Mouse (Mus musculus) embryonic facial prominence, embryonic 12.5 days (tissue): Measurements from ENCODE around the gene Sstr5. TPM values are rescaled to one million over a fixed set of nuclear protein-coding genes. Genes with fewer than 3 reads are reported as not detected.

ENCODE experiments used
- ATAC-seq: fragments of 200-750 bp; cut with Nextera tagmentation; 2 replicates; pipeline ENCODE4 v1.8.0; 2017; ENCODE audit not compliant: insufficient number of reproducible peaks, insufficient read depth, low FRiP score, low TSS enrichment
- H3K27ac ChIP-seq: fragments of 300-500 bp; sonication (generic); 2 replicates; pipeline ENCODE4 v1.5.1; 2016; ENCODE audit warnings: mild to moderate bottlenecking
- H3K27me3 ChIP-seq: fragments of 300-500 bp; sonication (generic); 2 replicates; pipeline ENCODE4 v1.6.1; 2016; ENCODE audit warnings: mild to moderate bottlenecking, moderate library complexity
- H3K36me3 ChIP-seq: fragments of 300-500 bp; sonication (generic); 2 replicates; pipeline ENCODE4 v1.6.1; 2016; ENCODE audit warnings: mild to moderate bottlenecking
- H3K4me1 ChIP-seq: fragments of 300-500 bp; sonication (generic); 2 replicates; pipeline ENCODE4 v1.6.1; 2016
- H3K4me2 ChIP-seq: fragments of 300-500 bp; sonication (generic); replicated peaks from 2 replicates; pipeline ENCODE4 v1.6.1; 2016; ENCODE audit warnings: mild to moderate bottlenecking, moderate library complexity
- H3K4me3 ChIP-seq: fragments of 300-500 bp; sonication (generic); 2 replicates; pipeline ENCODE4 v1.5.1; 2016; ENCODE audit warnings: mild to moderate bottlenecking
- H3K9ac ChIP-seq: fragments of 300-500 bp; sonication (generic); 2 replicates; pipeline ENCODE4 v1.6.1; 2016; ENCODE audit warnings: mild to moderate bottlenecking, moderate library complexity
- H3K9me3 ChIP-seq: fragments of 300-500 bp; sonication (generic); 2 replicates; pipeline ENCODE4 v1.6.1; 2016; ENCODE audit warnings: mild to moderate bottlenecking, moderate library complexity
- WGBS: fragments of 180-500 bp; shearing (Covaris S2); methylation state at CpG from one replicate; pipeline ENCODE4 v1.1.7; 2016; 5-methylcytosine and 5-hydroxymethylcytosine counted together
- polyA plus RNA-seq: library from polyadenylated mRNA; unstranded; fragments of >200 nt; fragmentation: Nextera tagmentation; extraction: Ambion mirVana; gene quantifications from 2 replicates; pipeline ENCODE4 v1.2.1, GENCODE M21; 2016

The Sstr5 gene
- 0.47 and 0.55 TPM in 2 replicates for polyA plus RNA-seq

DNA sequence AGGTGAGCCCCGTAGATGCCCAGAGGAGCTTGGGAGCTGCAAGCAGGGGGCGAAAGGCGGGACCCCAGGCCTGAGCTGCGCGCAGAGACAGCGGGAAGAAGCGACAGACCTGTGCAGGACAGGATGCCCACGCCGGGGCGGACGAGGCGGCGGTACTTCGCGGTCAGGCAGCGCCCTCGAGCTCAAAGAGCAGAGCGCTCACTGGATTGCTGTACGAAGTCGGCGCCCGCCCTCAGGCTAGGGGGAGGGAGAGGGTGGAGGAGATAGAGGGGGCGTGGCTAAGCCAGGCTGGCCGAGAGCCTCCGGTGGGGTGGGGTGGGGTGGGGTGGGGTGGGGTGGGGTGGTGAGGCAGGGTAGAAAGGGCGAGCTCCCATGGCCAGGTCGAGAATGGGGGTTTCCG, at the start of gene Sstr5:
Gene Sstr5, minus strand, starts transcription at position 276 of the 400 bp plus-strand sequence.
- Histone ChIP-seq H3K4me1 (peaks cover 7% of the 10 kb centered on the region), H3K9ac (peak within 1 kb of the TSS; percentile 36; the same call in 1 of the 2 replicates), H3K9me3 (no peaks in the 10 kb centered on the region), H3K27me3 (peaks cover 43% of the 10 kb centered on the region), H3K36me3 (no peaks in the 10 kb centered on the region), H3K4me3 (peak within 1 kb of the TSS; percentile 38), H3K4me2 (peak within 1 kb of the TSS; percentile 59), H3K27ac (no peak within 1 kb of the TSS)
- ATAC-seq = no peak
- 3% methylated on average over 25 of the region's 28 CpGs for WGBS

DNA sequence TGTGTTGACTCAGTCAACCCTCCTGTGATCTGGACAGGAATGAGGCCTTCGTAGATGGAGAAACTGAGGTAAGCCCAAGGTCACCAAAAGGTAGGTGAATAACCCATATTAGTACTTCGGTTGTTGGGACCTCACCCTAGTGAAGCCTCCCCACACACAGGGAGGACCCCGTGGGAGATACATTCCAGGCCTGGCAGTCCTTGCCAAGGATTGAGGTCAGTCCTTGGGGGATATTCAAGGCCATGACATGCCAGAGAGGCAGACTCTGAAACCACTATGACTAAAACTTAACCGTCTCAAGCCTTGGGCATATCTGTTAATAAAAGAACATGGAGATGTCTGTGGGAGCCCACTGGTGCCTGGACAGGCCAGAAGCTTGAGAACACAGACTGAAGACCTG, 44.7 kb upstream of the Sstr5 start:
- Histone ChIP-seq H3K27ac (no peak overlapping the region), H3K9me3 (no peaks in the 10 kb centered on the region), H3K4me1 (no peaks in the 10 kb centered on the region; the same call in 1 of the 2 replicates), H3K9ac (no peak overlapping the region), H3K27me3 (no peaks in the 10 kb centered on the region), H3K36me3 (no peaks in the 10 kb centered on the region), H3K4me3 (no peak overlapping the region), H3K4me2 (no peak overlapping the region)
- no peak for ATAC-seq
- 87% methylated on average over 4 of the region's 4 CpGs for WGBS

DNA sequence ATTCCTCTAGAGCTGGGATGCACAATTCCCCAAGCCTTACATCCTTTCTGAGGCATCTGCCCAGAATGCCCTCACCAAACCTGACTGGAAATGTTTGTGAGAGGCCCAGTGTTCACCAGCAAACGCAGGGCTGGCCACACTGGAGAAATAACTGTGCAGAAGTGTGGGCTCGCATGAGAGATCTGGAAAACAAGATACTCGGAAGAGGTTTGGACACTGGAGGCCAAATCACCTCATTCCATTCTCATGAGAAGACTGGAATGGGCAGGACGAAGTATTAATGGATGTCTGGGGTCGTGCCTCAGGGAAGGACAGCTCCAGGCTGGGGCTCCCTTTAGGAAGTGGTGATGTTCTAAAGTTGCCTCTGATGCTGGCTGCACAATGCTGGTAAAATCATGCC, 43.6 kb upstream of the Sstr5 start:
- Histone ChIP-seq H3K4me1 (no peaks in the 10 kb centered on the region; the same call in 1 of the 2 replicates), H3K9ac (no peak overlapping the region), H3K27ac (no peak overlapping the region), H3K36me3 (no peaks in the 10 kb centered on the region), H3K4me2 (no peak overlapping the region), H3K9me3 (no peaks in the 10 kb centered on the region), H3K4me3 (no peak overlapping the region), H3K27me3 (no peaks in the 10 kb centered on the region)
- WGBS = 70% methylated on average over 5 of the region's 5 CpGs
- no peak for ATAC-seq

DNA sequence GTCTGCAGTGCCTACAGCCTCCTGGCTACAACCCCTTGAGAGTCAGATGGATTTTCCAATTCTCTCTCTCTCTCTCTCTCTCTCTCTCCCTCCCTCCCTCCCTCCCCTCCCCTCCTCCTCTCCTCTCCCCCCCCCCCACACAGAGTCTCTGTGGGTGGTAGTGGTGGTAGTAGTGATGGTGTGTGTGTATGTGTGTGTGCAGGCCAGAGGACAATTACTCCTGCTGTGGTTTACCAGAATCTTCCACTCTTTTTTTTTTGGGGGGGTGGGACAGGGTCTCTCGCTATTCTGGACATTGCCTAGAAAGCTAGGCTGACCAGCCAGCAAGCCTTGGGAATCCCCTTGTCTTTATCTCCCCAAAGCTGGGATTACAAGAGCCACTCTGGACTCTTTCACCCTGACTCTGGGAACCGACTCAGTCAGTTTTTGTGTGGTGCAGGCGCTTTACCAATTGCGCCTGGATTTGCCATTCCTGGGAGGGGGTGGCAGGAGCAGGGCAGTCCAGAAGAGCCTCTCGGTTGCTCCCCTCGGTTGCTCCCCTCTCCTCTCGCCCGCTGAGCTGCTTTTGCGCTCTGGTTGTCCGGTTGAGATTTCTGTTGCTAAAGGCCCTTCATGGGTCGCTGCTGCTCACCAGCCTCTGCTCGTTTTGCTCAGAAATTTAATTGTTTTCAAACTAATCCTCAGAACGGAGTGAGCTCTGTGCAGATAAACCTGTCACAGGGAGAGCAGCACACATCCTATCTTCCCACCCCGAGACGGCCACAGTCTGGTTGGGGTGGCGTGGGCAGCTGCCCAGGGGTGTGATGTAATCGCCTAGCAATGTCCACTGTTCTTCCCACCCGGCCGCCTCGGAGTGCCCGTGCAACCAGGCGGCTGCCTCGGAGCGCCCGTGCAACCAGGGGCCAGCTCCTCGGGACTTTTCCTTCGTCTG, 42.1 kb upstream of the Sstr5 start:
- H3K4me3 ChIP-seq = no peak overlapping the region
- no peak for ATAC-seq
- no peaks in the 10 kb centered on the region for H3K36me3 ChIP-seq
- 45% methylated on average over 27 of the region's 27 CpGs for WGBS
- H3K27ac ChIP-seq = no peak overlapping the region
- no peak overlapping the region for H3K9ac ChIP-seq
- H3K4me2 ChIP-seq = no peak overlapping the region
- H3K27me3 ChIP-seq = no peaks in the 10 kb centered on the region
- H3K4me1 ChIP-seq = no peaks in the 10 kb centered on the region; the same call in 1 of the 2 replicates
- H3K9me3 ChIP-seq = no peaks in the 10 kb centered on the region

DNA sequence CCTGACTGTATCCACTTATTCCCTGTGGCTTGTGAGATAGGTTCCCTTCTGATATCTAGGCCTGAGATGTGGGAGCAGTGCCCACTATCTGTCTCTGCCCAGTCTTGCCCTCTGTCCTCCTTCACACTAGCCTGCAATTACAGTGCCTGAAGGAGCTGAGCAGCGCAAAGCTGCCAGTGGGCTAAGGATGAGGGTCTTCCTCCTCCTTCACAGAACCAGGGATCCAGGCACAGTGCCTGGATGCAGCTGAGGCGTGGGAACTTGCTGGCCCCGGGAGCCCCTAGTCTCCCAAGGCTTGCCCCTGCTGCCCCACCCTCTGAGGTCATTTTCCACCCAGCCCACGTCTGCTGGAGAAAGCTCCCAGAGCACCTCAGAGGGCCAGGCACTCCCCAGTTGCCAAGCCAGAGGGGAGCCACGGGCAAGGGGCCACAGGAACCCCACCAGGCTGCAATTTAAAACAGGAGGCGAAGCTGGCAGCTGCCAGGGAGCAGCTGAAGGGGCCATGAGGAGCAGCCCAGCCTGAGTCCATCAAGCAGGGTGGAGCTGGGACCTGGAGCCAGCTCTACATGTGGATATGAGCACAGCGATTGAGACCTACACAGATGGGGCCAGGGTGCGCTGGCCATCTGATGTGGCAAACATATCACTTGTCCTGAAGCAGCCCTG, 33.4 kb upstream of the Sstr5 start:
- H3K36me3 ChIP-seq = no peaks in the 10 kb centered on the region
- H3K4me1 ChIP-seq = no peaks in the 10 kb centered on the region
- no peak overlapping the region for H3K4me2 ChIP-seq
- H3K27me3 ChIP-seq = no peaks in the 10 kb centered on the region
- whole genome bisulfite sequencing = 68% methylated on average over 8 of the region's 8 CpGs
- H3K27ac ChIP-seq = no peak overlapping the region
- H3K9ac ChIP-seq = no peak overlapping the region
- H3K9me3 ChIP-seq = no peaks in the 10 kb centered on the region
- ATAC-seq = no peak
- H3K4me3 ChIP-seq = no peak overlapping the region

DNA sequence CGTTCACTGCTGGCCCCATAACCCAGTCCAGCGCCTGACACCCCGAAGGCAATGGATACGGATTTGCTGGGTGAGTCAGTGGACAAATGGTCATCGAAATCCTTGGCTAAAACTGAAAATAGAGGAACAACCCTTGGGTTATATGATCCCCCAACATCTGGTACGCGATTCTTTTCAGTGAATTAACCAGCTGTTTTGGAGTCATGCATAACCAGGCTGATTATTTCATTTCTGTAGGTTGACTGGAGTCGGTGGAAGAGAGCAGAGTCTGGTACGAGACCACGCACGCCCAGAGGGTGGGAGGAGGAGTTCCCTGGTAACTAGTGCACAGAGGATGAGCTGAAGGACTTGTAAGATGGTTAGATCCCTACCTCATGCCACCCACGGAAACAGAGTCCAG, 25.0 kb upstream of the Sstr5 start:
- no peaks in the 10 kb centered on the region for H3K9me3 ChIP-seq
- 51% methylated on average over 12 of the region's 12 CpGs for WGBS
- no peaks in the 10 kb centered on the region for H3K36me3 ChIP-seq
- peaks cover 21% of the 10 kb centered on the region for H3K4me1 ChIP-seq
- no peak overlapping the region for H3K4me3 ChIP-seq
- no peak for ATAC-seq
- H3K27ac ChIP-seq = 0 out of 2 replicates have a peak overlapping the region, but pooled peaks have one; percentile 19
- H3K9ac ChIP-seq = no peak overlapping the region
- no peak overlapping the region for H3K4me2 ChIP-seq
- H3K27me3 ChIP-seq = no peaks in the 10 kb centered on the region

DNA sequence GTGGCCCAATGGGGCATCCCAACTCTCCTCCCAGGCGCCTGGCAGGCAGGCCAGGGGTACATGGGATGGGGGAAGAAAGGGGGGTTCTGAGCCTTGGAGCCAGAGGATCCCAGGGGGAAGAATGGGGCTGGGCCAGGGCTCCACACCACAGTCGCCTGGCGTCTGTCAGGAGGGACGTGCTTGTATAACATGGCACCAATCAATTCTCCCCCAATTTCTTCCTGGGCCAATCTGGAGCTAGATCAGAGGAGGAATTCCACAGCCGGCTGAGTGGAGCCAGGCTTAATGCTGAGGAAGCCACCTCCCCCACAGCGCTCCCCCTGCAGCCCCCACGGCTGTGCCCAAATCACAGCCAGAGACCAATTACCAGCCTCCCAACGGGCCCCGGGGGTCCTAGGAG, 23.4 kb upstream of the Sstr5 start:
- Histone ChIP-seq H3K4me3 (no peak overlapping the region), H3K4me1 (peaks cover 26% of the 10 kb centered on the region), H3K9me3 (no peaks in the 10 kb centered on the region), H3K36me3 (no peaks in the 10 kb centered on the region), H3K9ac (no peak overlapping the region), H3K27me3 (no peaks in the 10 kb centered on the region), H3K4me2 (no peak overlapping the region), H3K27ac (peak overlapping the region; percentile 71)
- WGBS = 24% methylated on average over 9 of the region's 9 CpGs
- peak; percentile 55; the same call in 1 of the 2 replicates for ATAC-seq

DNA sequence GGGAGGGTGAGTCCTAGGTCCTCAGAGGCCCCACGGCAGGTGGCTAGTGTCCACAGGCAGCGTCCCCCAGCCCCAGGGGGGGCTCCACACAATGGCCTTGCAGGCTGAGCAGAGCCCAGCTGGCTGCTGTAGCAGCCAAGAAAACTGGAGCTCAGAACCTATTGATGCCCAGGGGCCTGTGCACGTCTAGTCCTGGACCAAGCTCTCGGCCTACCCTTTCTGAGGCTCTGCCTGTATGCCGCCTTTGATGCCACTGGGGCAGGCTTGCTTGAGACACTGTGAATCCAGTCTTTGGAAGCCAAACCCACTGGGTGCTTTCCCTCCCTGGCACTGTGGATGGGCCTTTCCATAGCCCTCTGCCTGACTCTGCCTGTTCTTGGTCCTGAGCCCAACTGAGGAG, 22.4 kb upstream of the Sstr5 start:
- Histone ChIP-seq H3K4me3 (no peak overlapping the region), H3K4me2 (no peak overlapping the region), H3K9me3 (no peaks in the 10 kb centered on the region), H3K9ac (no peak overlapping the region), H3K4me1 (peaks cover 26% of the 10 kb centered on the region), H3K36me3 (no peaks in the 10 kb centered on the region), H3K27ac (no peak overlapping the region), H3K27me3 (no peaks in the 10 kb centered on the region)
- ATAC-seq = no peak
- WGBS = 81% methylated on average over 5 of the region's 5 CpGs

DNA sequence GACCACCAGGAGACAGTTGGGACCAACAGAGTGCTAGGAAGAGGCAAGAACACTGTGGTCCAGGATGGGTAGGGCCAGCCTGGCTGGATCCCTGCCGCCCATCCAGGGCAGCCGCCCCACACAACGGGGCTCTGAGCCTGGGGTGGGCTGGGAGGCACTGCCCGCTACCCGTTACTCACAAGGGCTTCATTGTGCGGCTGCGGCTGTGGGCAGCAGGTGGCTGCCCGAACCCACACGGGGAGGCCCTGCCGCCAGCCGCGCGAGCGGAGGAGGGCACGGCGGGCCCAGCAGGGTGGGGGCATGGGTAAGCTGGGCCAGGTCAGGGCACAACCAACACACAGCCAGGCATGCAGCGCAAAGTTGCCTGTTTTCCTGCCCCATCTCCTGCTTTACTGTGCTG, 21.1 kb upstream of the Sstr5 start:
- ATAC-seq = no peak
- WGBS = 78% methylated on average over 17 of the region's 17 CpGs
- Histone ChIP-seq H3K9ac (no peak overlapping the region), H3K4me1 (peaks cover 26% of the 10 kb centered on the region), H3K9me3 (0 out of 2 replicates have a peak, but pooled peaks cover 5% of the 10 kb centered on the region), H3K4me3 (no peak overlapping the region), H3K36me3 (no peaks in the 10 kb centered on the region), H3K27me3 (no peaks in the 10 kb centered on the region), H3K27ac (no peak overlapping the region), H3K4me2 (no peak overlapping the region)

DNA sequence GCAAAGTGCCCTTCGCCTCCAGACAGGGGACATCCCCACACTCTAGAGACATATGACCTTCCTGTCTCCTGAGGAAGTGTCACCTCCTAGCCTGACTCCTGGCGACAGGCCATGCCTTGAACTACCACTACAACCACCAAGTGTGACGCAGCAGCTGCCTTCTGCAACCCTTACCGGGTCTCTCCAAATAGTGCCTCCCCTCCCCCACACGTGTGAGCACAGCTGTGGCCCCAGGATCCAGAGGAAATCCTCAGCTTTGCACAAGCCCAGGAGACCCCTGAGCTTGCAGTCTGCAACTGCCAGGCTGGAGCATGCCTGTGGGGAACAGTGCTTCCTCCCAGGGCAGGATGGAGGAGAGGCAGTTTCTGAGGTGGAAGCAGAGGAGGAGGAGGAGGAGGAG, 19.2 kb upstream of the Sstr5 start:
- Histone ChIP-seq H3K27ac (no peak overlapping the region), H3K9me3 (0 out of 2 replicates have a peak, but pooled peaks cover 5% of the 10 kb centered on the region), H3K27me3 (no peaks in the 10 kb centered on the region), H3K36me3 (no peaks in the 10 kb centered on the region), H3K4me2 (no peak overlapping the region), H3K4me3 (no peak overlapping the region), H3K4me1 (peaks cover 18% of the 10 kb centered on the region), H3K9ac (no peak overlapping the region)
- no peak for ATAC-seq
- 40% methylated on average over 5 of the region's 5 CpGs for WGBS

DNA sequence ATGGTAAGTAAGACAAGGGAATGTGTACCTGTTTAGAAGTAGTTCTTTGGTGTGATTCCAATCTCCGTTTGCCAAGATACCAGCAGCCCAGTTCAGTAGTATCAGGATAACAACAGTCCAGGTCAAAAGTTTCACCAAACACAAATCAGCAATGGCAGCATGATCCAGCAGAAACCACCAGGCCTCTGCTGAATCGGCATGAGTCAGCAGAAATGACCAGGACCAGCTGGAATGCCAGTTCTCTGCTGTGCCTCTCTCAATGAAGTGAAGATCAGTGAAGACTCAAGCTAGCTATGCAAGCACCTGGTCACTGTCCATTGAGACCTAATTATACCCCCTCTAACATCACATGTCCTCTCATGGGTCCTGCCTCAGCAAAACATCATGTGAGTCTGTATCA, 17.0 kb upstream of the Sstr5 start:
- 94% methylated on average over 2 of the region's 2 CpGs for WGBS
- Histone ChIP-seq H3K9me3 (0 out of 2 replicates have a peak, but pooled peaks cover 5% of the 10 kb centered on the region), H3K4me3 (no peak overlapping the region), H3K27me3 (no peaks in the 10 kb centered on the region), H3K36me3 (no peaks in the 10 kb centered on the region), H3K4me1 (peaks cover 5% of the 10 kb centered on the region), H3K27ac (no peak overlapping the region), H3K4me2 (no peak overlapping the region), H3K9ac (no peak overlapping the region)
- ATAC-seq = no peak

DNA sequence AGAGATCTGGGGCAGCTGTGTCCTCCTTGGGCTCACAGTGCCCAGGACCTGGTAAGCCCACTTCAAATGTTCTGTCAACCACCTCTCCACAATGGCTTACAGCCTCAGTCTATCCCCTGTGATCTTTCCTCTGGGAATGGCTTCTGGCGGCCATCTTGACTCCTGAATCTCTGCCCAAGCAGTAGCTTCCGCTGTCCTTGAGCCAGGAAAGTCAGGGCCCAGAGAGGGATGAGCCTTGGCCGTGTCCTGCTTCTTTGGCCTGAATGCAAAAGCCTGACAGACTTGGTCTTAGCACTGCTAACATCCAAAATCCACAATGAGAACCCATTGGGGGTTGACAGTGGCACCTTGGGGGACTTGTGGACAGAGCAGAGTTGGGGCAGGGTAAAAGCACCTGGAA, 14.8 kb upstream of the Sstr5 start:
- H3K27ac ChIP-seq = no peak overlapping the region
- WGBS = 86% methylated on average over 3 of the region's 3 CpGs
- no peaks in the 10 kb centered on the region for H3K36me3 ChIP-seq
- H3K9me3 ChIP-seq = 0 out of 2 replicates have a peak, but pooled peaks cover 5% of the 10 kb centered on the region
- no peak for ATAC-seq
- H3K4me2 ChIP-seq = no peak overlapping the region
- peaks cover 5% of the 10 kb centered on the region for H3K4me1 ChIP-seq
- no peaks in the 10 kb centered on the region for H3K27me3 ChIP-seq
- H3K4me3 ChIP-seq = no peak overlapping the region
- H3K9ac ChIP-seq = no peak overlapping the region
